Mouse (Mus musculus) ES-CJ7 (cell line): Measurements from ENCODE around the gene Itk.

Source experiments
- DNase-seq: peaks from one replicate; pipeline ENCODE4 v3.0.0; 2011; ENCODE audit warnings: low read depth, low spot score

Gene Itk

DNA sequence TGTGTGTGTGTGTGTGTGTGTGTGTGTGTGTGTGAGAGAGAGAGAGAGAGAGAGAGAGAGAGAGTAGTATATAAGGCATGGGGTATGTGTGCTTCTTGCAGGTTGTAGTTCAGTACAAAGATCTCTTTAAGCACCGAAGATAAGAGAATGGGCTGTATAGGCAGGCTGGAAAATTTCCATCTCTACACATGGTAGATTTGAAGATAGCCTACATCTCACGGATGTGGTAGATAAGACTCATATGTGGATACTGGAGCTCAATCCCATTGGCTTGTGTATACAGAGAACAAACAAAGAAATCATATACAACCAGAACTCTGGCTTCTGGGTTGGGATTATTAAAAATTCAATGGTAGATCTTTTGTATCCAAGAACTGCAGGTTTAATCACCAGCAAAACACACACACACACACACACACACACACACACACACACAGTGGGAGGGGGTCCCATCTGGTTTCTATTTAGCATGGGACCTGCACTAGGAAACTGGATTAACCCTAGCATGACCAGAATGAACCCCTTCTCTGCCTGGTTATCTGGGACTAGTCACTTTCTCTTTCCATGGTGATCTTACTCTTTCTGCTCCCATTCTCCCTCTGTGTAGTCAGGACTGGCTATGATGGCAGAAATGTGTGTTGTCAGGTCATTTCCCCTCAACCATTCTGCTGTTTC, 28.2 kb downstream of the Itk start:
- DNase-seq = no peak

DNA sequence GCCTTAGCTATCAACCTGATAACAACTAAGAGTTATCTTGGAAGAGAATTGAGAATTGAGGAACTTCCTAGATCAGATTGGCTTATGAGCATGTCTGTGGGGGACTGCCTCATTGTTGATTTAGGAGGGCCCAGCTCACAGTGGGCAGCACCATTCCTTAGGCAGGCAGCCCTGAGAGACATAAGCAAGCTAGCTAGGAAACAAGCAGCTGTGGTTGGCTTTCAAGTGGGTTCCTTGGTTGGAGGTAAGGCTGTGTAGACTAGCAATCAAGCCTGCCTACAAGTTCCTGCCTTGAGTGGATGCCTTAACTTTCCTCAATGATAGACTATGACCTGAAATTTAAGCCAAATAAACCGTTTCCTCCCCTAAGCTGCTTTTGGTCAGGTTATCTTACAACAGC, 30.9 kb downstream of the Itk start:
- DNase-seq = no peak

DNA sequence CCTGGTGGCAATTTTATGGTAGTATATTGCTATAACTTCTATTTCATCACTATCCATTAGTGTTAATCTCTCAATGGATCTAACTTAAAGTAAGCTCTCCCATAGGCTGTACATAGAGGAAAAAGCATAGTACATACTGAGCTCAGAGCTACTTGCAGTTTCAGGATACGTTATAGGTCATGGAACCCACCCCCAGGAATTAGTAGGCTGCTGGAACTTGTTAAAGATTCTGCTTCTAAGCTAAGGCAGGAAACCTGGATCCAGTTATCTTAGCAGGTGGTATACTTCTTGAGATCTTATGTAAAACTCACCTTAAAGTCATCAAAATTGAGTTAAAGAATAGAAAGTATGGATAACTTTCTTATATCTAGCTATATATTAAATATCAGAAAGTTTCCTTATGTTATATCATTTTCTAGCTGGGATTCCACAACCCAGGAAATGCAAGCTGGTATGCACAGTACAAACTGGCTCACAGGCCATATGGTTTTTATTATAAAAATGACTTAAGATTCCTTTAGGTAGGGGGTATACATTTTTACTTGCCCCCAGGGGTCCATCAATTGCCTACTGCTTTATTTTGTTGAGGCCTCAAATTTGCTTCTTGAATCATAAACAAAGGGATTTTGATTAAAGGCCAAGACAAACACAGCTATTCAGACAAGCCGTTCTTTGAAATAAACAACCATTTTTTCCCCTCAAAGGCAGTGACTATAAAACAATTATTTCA, 39.5 kb downstream of the Itk start:
- DNase-seq = no peak

DNA sequence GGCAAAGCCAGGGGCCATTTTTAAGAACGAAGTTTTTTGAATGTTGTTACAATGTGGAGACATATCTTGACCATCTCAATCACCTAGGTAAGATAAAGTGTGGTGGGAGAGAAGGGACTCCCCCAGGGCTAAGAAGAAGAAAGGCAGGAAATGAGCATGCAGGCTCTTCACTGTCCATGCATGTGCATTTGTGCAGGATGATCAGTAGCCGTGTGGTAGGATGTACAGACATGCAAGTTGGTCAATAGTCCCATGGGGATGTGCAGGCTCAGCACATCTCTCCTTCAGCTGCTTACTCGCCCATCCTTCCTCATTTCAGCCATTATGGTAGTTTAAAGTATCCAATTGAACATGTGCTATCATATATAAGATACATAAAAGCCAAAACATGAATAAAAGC, 40.9 kb downstream of the Itk start:
- no peak for DNase-seq

DNA sequence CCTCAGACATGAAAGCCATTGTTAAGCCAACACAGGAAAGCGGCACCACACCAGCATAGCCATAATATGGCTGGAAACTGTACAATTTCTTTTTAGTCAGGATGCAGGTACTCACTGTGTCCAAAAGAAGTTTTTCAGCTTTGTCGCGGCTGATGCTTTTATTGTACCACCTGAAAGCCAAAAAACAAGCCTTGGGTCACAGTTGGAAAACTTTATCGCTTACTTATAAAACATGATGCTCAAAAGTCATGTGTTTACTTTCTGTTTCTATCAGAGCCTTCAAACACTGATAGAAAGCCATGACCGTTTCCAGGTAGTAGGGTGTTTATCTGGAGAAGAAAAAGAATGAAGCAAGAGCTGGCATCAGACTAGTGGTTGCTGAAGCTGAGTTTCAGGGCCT, 41.6 kb downstream of the Itk start:
- DNase-seq = no peak

DNA sequence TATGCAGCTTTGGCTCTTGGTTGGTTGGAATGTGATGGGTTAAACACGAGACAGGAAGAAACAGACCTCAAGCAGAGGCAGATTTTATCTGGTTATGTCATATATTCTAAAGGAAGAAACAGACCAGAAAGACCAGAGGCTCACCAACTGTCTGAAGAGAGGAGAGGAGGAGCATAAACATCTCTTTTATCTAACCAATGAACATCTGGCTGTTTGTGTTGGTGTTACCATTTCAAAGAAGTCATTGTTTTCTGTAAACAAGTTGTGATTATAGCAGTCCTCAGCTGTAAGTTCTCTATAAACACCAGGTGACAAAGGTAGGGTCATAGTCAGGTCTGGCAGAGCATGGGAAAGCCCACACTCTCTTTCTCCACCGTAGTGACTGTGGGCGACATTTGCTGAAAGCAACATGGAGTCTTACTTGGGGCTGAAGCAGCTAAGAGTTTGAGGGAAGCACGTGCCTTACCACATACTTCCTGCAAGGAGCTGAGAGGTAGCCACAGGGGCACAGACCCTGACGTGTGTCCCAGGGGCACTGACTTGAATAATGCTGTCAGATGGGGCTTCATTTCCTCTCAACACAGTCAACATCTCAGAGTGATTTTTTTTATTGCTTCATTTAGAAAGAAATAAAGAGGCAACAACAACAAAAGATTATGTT, 45.3 kb downstream of the Itk start:
- DNase-seq = no peak

DNA sequence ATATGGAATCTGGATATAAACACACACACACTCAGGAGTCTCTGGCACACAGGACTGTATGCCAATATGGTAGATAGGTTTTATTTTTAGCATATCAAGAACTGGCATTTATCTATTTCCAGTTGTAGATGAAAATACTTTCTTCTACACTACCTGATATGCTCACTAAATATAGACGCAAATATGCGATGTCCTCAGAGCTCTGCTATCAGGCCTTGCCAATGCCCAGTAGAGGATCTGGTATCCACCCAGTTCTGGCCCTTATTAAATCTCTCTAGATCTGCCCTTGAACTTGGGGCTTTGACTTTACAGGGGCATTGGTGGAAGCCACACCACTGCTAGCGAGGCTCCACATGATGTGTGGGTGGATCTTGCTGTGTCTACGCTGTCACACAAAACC, 47.4 kb downstream of the Itk start:
- no peak for DNase-seq

DNA sequence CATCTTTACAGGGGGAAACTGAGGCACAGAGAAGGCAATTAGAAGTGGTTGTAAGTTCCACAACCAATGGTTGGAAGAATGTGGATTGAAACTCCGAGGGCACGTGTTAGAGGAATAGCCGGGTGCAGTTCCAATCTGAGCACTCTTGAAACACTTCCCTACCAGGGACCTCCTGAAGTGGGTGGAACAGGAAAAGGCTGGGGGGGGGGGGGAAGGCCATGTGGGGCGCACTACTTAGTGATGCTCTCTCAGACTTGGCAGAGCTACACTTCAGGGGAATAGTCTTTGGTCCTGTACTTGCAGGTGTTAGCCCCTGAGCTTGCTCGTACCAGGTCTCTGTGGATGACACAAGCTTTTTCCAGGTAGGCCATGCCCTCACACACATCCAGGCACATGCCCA, 53.3 kb downstream of the Itk start:
- DNase-seq = no peak

DNA sequence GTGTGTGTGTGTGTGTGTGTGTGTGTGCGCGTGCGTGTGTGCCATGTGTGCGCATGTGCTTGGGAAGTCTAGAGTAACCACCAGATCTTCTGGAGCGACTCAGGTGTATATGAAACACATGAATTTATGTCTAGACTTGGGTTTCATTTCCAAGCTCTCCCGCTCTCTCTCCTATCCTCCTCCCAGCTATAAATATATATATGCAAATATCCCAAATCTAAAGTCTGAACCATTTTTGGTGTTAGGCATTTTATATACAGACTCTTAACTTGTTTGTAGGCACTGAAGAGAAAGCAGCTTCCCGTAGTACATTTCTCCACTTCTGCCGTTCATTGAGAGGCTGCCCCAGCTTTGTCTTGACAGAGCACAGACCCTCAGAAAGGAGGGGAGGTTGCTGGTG, 57.1 kb downstream of the Itk start:
- no peak for DNase-seq

DNA sequence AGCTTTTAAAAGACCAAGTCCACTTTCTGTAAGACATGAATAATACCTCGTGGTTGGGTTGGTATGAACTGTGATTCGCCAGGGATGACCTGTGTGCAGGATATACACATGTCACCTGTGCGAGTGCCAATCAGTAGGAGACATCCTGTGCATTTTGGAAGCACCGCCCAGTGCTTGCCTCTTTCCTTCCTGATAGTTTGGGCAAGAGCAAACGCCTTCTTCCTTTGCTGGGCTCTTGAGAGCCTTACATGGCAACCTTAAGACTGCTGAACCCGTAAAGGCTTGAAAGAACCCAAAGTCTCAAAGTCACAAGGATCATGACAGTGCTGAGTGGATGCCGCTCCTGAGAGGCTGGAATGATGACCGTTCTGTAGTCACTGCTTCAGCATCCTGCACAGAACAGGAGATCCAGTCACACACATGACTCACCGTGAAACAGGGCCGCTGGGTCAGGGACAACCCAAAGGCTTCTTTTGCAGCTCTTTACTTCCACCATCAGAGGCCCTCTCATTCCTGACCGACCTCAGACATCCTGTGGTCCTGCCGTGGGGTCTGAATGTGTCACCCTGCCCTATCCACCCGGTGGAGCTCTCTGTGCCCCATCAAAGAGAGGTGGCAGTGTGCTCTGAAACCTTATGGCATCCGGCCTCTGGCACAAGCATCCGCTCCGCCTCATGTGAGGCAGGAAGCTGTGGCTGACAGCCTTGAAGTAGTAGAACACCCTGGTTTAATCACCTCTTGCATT, 62.9 kb downstream of the Itk start:
- DNase-seq = no peak

DNA sequence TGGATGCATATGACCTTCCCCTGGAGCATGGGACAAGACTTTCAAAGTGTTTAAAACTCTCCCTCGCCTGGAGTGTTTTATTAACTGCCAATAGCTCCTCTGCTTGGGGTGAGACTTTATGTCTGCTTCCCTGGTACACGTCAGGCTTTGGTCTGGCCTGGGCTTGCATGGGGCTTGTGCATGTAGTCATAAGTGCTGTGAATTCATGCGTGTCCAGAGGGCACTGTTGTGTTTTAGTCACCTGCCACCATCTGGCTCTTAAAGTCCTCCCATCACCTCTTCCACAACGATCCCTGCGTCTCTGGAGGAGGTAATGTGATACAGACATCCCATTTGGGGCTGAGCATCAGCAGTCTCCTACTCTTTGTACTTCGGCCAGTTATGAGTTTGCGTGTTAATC, 67.8 kb downstream of the Itk start:
- DNase-seq = no peak

DNA sequence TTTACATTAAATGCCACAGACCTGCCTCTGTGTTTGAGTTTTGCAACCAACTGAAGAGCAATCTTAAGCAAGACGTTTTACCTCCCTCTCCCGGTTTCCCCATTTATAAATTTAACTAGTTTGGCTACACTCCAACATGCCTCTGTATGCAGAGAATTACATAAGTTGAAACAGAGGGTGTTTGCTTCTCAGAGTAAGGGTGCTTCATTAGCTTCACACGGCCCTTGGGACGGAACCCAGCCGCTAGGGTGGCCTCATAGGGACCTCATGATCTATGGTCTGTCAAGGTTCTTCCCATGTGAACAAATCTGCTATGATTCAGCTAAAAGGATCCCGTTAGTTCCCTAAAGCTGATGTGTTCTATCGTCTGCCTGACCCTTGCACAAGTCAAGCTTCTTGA, 74.8 kb downstream of the Itk start:
- no peak for DNase-seq

DNA sequence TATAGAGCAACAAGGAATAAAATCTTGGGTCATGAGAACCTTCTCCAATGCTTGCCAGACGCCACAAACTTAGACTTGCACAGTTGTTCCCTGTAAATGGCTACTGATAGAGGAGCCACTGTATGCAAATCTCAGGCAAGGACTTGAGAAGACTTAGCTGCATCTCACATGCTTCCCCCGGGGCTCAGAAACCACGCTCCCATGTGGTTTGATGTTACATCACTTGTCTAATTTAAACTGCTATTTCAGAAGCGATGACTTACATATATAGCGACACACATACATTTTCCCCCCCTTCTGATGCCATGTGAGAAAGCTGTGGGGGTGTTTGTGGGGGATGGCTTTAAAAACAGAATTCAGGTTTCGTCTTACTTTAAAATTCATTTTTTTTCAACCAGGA, 75.5 kb downstream of the Itk start:
- DNase-seq = no peak

DNA sequence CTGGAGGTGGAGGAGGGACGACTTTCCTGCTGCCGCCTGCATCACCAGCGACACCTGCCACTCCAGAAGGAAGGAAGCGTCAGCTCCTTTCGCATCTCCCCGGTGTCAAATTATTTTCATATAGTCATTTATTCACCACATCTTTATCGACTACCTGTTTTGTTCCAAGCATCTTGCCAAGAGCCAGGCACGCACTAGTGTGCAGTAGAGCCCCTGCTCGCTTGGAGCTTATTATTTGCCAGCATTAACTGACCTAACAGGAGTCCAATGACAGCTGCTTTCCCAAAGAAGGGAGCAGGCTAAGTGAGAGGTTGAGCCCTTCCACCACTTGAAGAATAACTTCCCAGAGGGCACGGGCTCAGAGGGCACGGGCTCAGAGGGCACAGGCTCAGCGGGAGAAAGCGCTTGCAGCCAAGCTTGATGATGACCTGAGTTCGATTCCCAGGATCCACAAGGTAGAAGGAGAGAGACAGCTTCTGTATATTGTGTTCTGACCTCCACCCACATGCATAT, 76.7 kb downstream of the Itk start, which contains the start of gene Cyfip2:
Cyfip2 (minus strand) TSS at position 337 of the 513 bp plus-strand sequence.
- no peak for DNase-seq

DNA sequence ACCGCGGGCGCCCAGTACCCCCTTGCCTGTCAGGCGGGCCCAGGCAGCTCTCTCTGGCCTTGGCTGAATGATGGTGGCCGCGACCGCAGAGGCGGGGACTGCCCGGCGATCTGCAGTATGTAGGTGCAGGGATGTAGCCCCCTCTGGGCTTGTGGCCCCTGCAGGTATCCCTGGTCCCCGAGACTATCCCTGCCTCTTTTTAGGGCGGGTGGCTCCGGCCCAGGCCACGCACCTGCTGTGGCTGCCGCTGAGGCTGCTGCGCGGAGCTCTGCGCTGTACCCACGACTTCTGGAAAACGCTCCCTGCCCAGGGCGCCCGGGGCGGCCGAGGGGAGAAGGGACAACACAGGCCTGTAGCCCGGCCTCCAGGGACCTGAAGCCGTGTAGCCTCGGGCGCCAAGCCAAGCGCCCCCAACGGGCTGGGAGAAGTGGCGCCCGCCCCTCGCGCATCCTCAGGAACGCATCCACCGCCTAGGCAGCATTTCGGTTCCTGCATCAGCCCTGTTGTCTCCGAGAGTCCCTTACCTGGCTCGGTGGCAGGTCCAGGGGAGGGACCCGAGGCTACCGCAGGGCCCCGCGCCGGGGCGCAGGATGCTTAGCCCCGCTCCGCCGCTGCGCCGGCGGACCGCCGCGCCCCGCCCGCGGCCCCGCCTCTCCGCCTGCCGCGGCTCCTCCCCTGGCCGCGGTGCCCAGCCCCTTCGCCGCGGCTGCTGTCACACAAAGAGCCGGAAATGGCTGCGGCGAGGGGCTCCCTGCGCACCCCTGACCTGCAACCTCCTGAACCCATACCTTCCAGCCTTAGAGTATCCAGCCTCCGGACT, 77.4 kb downstream of the Itk start:
- DNase-seq = peak; percentile 38

DNA sequence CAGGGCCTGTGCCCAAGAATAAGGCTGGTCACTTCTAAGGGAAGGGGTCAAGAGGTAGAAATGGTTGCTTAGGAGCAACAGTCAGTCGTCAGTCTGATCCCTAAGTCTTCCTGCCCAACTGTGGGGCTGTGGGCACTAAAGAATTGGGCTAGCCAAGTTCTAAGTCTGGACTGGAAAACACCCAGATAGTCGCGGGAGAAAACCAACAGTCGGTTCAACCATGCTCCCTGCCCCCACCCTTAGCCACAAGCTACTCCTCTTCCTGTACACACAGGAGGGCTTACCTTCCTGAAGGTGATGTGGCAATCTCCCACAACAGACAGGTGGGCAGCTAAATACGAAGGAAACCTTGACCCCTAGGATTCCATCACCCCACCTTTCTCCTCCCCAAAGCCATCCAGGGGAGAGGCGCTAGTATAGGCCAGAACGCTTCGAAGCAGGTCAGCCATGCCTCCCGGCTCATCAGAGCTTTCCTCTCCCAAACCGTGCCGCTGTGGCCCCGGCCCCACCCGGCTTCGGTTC, 78.1 kb downstream of the Itk start:
- DNase-seq = no peak

DNA sequence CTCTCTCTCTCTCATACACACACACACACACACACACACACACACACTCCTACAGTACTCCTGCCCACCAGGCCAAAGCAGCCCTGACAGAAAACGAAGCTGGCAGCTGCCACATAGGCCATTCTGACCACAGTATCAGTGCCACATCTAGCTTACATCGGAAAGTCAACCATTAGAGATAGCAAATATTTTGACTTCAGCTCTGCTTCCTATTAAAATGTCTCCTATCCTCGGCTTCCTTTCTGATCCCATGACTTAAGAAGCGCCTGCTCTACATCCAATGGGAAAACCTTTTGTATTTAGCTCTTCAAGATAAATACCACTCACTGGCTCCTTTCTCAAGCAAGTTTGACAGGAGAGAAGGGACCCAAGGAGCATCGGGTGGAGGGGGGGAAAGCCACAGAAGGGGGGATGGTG, 78.7 kb downstream of the Itk start:
- DNase-seq = no peak

DNA sequence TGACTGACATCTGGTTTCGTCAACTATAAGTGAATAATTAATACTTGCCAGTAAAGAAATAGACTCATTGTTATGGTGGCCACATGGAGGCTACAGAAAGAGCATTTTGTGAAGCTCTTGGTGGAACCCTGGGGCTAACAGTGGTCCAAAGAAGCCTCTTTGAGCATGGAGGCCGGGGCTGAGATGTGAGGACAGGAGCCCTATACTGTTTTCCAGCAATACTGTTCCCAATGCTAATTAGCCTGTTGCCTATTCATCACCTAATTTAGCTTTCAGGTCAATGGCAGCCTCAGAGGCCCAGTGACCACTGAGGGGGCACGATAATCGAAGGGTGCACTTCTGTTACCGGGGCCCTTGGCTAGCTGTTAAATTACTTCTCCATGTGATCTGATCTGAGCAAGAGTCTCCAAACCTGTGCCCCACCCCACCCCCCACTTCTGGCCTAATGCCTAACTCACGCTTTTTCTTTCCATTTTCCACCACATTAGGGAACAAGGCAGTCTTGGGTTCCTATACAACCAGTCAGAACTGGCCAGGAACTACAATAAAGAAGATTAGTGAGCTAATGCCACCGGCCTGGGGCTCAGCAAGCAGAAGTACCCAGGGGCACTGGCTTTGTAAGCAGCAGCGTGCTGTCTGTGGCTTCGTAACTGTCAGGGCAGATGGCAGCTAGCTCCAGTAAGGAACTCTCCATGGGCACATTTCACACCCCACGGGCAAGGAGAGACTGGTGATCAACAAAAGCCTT, 79.3 kb downstream of the Itk start:
- no peak for DNase-seq

DNA sequence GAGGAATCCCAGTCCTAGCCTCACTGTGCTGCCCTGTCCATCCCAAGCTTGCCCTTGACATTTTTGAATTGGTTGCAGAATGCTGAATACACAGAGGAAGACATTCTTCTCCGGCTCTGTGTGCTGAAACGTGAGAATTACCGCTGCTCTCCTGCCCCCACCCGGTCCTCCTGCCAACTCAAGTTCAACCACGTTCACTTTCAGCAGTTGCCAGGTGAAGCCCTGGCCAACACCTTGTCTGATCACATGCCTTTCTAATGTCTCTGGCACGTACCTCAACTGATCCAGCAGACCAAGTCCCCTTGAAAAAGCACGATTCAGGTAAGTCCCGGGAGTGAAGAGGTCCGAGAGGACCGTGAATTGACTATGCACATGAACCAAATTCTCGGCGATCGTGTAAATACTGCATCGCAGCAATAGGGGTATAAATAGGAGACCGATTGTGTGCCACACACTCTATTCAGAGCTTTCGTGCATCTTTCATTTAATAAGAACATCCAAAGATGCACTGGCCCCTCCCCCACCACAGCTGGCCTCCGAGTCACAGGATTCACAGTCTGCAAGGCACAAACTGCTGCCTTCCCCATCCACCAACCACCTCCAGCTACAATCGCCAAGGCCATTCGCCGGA, 80.1 kb downstream of the Itk start:
- DNase-seq = no peak
